ENCODE assay signal across 7 mouse cellular contexts in genomic region chr9:4795075-4795474, GRCm38 (mm10). TPM values are rescaled to one million over a fixed set of nuclear protein-coding genes. Genes with fewer than 3 reads are reported as not detected.
DNase-seq lines count a peak whose midpoint lies in the region; ATAC-seq and TF ChIP-seq lines count a peak whose summit lies in the region.

No protein-coding gene starts in this region.

- H3K9me3 ChIP-seq in liver, embryonic 12.5 days (replicated peaks) = no peaks in the 10 kb centered on the region
- H3K9me3 ChIP-seq in liver, postnatal 0 days (ENCODE audit: low read length) = no peaks in the 10 kb centered on the region
- no peaks in the 10 kb centered on the region for H3K9me3 ChIP-seq in hindbrain, embryonic 12.5 days (replicated peaks)

- TF ChIP-seq EP300 in liver, postnatal 0 days (IDR thresholded peaks at IDR 0.05; ENCODE audit: low read depth) = no peak

- H3K4me2 ChIP-seq in liver, embryonic 12.5 days = peak overlapping the region; percentile 56
- H3K4me2 ChIP-seq in liver, postnatal 0 days (ENCODE audit: low read depth, low read length) = no peak overlapping the region
- H3K4me2 ChIP-seq in hindbrain, embryonic 12.5 days (replicated peaks) = peak overlapping the region; percentile 76

- H3K9ac ChIP-seq in liver, embryonic 12.5 days = no peak overlapping the region
- no peak overlapping the region for H3K9ac ChIP-seq in liver, postnatal 0 days (replicated peaks)
- H3K9ac ChIP-seq in hindbrain, embryonic 12.5 days = peak overlapping the region; percentile 79

- no peak for ATAC-seq in liver, embryonic 12.5 days
- no peak for ATAC-seq in liver, postnatal 0 days
- ATAC-seq in hindbrain, embryonic 12.5 days (ENCODE audit: low FRiP score) = no peak
- ATAC-seq in granulocyte monocyte progenitor cell, adult 5-6 weeks (replicated peaks; ENCODE audit: poor library complexity, severe bottlenecking) = no peak
- ATAC-seq in megakaryocyte, adult 5-6 weeks (ENCODE audit: poor library complexity, severe bottlenecking) = no peak

- no peak for DNase-seq in liver, postnatal 0 days
- DNase-seq in embryo, embryonic 11 days = peak; percentile 1
- peak; percentile 25 for DNase-seq in neural tube, embryonic 10.5 days (ENCODE audit: extremely low spot score, low spot score)

- WGBS in liver, embryonic 12.5 days (ENCODE audit: insufficient replicate concordance) = 5% methylated on average over 6 of the region's 6 CpGs
- WGBS in liver, postnatal 0 days (ENCODE audit: insufficient replicate concordance) = 4% methylated on average over 6 of the region's 6 CpGs
- 1% methylated on average over 5 of the region's 6 CpGs for WGBS in hindbrain, embryonic 12.5 days

- H3K36me3 ChIP-seq in liver, embryonic 12.5 days = no peaks in the 10 kb centered on the region
- no peaks in the 10 kb centered on the region for H3K36me3 ChIP-seq in liver, postnatal 0 days (replicated peaks; ENCODE audit: insufficient read depth, low read length)
- H3K36me3 ChIP-seq in hindbrain, embryonic 12.5 days = no peaks in the 10 kb centered on the region

- no peaks in the 10 kb centered on the region for H3K4me1 ChIP-seq in liver, embryonic 12.5 days
- no peaks in the 10 kb centered on the region for H3K4me1 ChIP-seq in liver, postnatal 0 days (ENCODE audit: insufficient read depth)
- H3K4me1 ChIP-seq in hindbrain, embryonic 12.5 days = no peaks in the 10 kb centered on the region

- no peak for TF ChIP-seq CTCF in liver, postnatal 0 days (IDR thresholded peaks at IDR 0.05; ENCODE audit: low read depth)

- no peak overlapping the region for H3K27ac ChIP-seq in liver, embryonic 12.5 days
- no peak overlapping the region for H3K27ac ChIP-seq in liver, postnatal 0 days (ENCODE audit: low read depth)
- H3K27ac ChIP-seq in hindbrain, embryonic 12.5 days = peak overlapping the region; percentile 94

- H3K27me3 ChIP-seq in liver, embryonic 12.5 days (replicated peaks) = peaks cover 15% of the 10 kb centered on the region
- 0 out of 2 replicates have a peak, but pooled peaks cover 3% of the 10 kb centered on the region for H3K27me3 ChIP-seq in liver, postnatal 0 days (ENCODE audit: insufficient read depth, low read length)
- no peaks in the 10 kb centered on the region for H3K27me3 ChIP-seq in hindbrain, embryonic 12.5 days

- H3K4me3 ChIP-seq in liver, embryonic 12.5 days = no peak overlapping the region
- H3K4me3 ChIP-seq in liver, postnatal 0 days (ENCODE audit: low read depth, low read length) = no peak overlapping the region
- H3K4me3 ChIP-seq in hindbrain, embryonic 12.5 days = peak overlapping the region; percentile 66

RNA-seq across cellular contexts. Expression of gene Gria4, which starts 1.0 kb away (rescaled TPM):
- polyA plus RNA-seq in liver, embryonic 12.5 days (2016; fragmentation: Nextera tagmentation; extraction: Ambion mirVana) = 0.35 and 0.38 TPM in 2 replicates
- 0.02 TPM in 1 of 2 replicates, not detected in the other for polyA plus RNA-seq in liver, postnatal 0 days (2015; fragmentation: Nextera tagmentation; extraction: Ambion mirVana)
- 15.6 and 16.4 TPM in 2 replicates for polyA plus RNA-seq in hindbrain, embryonic 12.5 days (2016; fragmentation: Nextera tagmentation; extraction: Ambion mirVana)
- not detected in 2 replicates for total RNA-seq in granulocyte monocyte progenitor cell, adult 5-6 weeks (2014; fragmentation: Nextera tagmentation)
- total RNA-seq in granulocyte monocyte progenitor cell, adult 5-6 weeks (2017) = not detected in 2 replicates
- not detected in 2 replicates for total RNA-seq in megakaryocyte, adult 5-6 weeks (2015)
- total RNA-seq in megakaryocyte, adult 5-6 weeks (2017) = not detected in 2 replicates

Comparison
In these comparisons a context has a peak if more than half of its experiments do, and no peak if none do; other contexts are left out.
1. RNA of gene Gria4, which starts 1.0 kb away (polyA plus RNA-seq): 15.6 to 16.4 TPM in hindbrain, embryonic 12.5 days; 0.35 to 0.38 TPM in liver, embryonic 12.5 days and 0.02 TPM in liver, postnatal 0 days; every median in the first group is over 10 times any median in the second.